Mouse (Mus musculus): ENCODE measurements around the gene Alpk3. TPM values are rescaled to one million over a fixed set of nuclear protein-coding genes. Genes with fewer than 3 reads are reported as not detected.
A peak's percentile ranks its signal among the peaks of the same experiment; 100 is the strongest.

Gene Alpk3
- polyA plus RNA-seq, 1 experiment from 2014 or later: 0.33 TPM

DNA sequence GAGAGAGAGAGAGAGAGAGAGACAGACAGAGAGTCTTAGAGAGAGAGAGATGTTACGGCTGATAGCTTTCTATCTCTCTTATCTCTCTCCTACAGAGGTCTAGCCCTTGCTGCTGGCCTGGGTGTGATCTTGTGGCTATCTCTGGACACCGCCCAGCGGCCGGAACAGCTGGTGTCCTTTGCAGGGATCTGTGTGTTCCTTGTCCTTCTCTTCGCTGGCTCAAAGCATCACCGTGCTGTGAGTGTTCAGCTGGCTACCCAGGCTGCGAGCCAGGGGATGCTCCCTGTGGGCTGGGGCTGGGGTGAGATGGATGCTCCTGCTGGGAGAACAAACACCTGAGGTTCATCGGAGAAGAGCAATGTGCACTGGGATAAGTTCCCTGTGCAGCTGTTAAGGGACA, 67.4 kb downstream of the Alpk3 start:
- ATAC-seq (replicated peaks; ENCODE audit: low FRiP score) (peak; percentile 80), DNase-seq (ENCODE audit: low spot score) (no peak)
- no peak overlapping the region for H3K4me3 ChIP-seq (ENCODE audit: low read depth, low read length)
- H3K27ac ChIP-seq (ENCODE audit: low read depth, low read length): 0 out of 2 replicates have a peak overlapping the region, but pooled peaks have one; percentile 22
- 54% methylated on average over 8 of the region's 8 CpGs for WGBS
- H3K9me3 ChIP-seq (ENCODE audit: control insufficient read depth, low read length): no peaks in the 10 kb centered on the region
- no peaks in the 10 kb centered on the region for H3K36me3 ChIP-seq (ENCODE audit: control insufficient read depth, insufficient read depth, low read length)
- peak overlapping the region; percentile 31 for H3K4me2 ChIP-seq
- peaks cover 21% of the 10 kb centered on the region for H3K4me1 ChIP-seq (replicated peaks; ENCODE audit: control insufficient read depth, insufficient read depth, low read length)
- H3K9ac ChIP-seq (ENCODE audit: low read depth, low read length): no peak overlapping the region
- no peaks in the 10 kb centered on the region for H3K27me3 ChIP-seq (replicated peaks; ENCODE audit: control insufficient read depth, insufficient read depth, low read length)

- Histone ChIP-seq H3K36me3 (ENCODE audit: control insufficient read depth, insufficient read depth, low read length) (no peaks in the 10 kb centered on the region), H3K4me1 (replicated peaks; ENCODE audit: control insufficient read depth, insufficient read depth, low read length) (peaks cover 21% of the 10 kb centered on the region), H3K9ac (ENCODE audit: low read depth, low read length) (no peak overlapping the region), H3K9me3 (ENCODE audit: control insufficient read depth, low read length) (no peaks in the 10 kb centered on the region), H3K27ac (ENCODE audit: low read depth, low read length) (0 out of 2 replicates have a peak overlapping the region, but pooled peaks have one; percentile 22), H3K4me2 (peak overlapping the region; percentile 31), H3K4me3 (ENCODE audit: low read depth, low read length) (no peak overlapping the region), H3K27me3 (replicated peaks; ENCODE audit: control insufficient read depth, insufficient read depth, low read length) (no peaks in the 10 kb centered on the region)
- DNase-seq (ENCODE audit: low spot score) (no peak), ATAC-seq (replicated peaks; ENCODE audit: low FRiP score) (no peak)
- WGBS: 72% methylated on average over 10 of the region's 10 CpGs
Observed at GRCm38 (mm10) chr7:81125215-81126175, 68.1 kb downstream of the Alpk3 start.

DNA sequence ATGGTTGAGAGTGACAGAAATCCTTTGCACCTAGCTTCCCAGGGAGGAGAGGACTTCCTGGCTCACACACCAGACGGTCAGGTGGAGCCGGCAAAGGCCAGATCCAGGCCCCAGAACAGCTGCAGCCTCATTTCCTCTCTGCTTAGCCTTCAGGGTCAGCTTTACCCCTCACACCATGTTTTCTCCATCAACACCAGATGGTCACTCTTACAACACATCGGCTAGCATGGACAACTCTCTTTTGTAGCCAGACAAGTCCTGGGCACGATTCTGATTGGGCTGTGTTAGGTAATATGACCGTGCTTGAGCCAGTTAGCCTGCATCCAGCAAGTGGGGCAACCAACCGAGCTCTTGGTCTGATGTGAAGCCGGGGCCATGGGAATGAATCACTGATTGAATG, 74.5 kb downstream of the Alpk3 start:
- Histone ChIP-seq H3K9me3 (ENCODE audit: control insufficient read depth, low read length) (no peaks in the 10 kb centered on the region), H3K4me2 (no peak overlapping the region), H3K4me3 (ENCODE audit: low read depth, low read length) (no peak overlapping the region), H3K27ac (ENCODE audit: low read depth, low read length) (no peak overlapping the region), H3K36me3 (ENCODE audit: control insufficient read depth, insufficient read depth, low read length) (no peaks in the 10 kb centered on the region), H3K4me1 (replicated peaks; ENCODE audit: control insufficient read depth, insufficient read depth, low read length) (peaks cover 6% of the 10 kb centered on the region; the same call in 1 of the 2 replicates), H3K9ac (ENCODE audit: low read depth, low read length) (no peak overlapping the region), H3K27me3 (replicated peaks; ENCODE audit: control insufficient read depth, insufficient read depth, low read length) (no peaks in the 10 kb centered on the region)
- DNase-seq (ENCODE audit: low spot score): no peak
- 75% methylated on average over 7 of the region's 7 CpGs for WGBS
- ATAC-seq (replicated peaks; ENCODE audit: low FRiP score): no peak

- Histone ChIP-seq H3K9me3 (ENCODE audit: control insufficient read depth, low read length) (no peaks in the 10 kb centered on the region), H3K27me3 (replicated peaks; ENCODE audit: control insufficient read depth, insufficient read depth, low read length) (no peaks in the 10 kb centered on the region), H3K4me3 (ENCODE audit: low read depth, low read length) (no peak overlapping the region), H3K9ac (ENCODE audit: low read depth, low read length) (no peak overlapping the region), H3K4me1 (replicated peaks; ENCODE audit: control insufficient read depth, insufficient read depth, low read length) (peaks cover 6% of the 10 kb centered on the region; the same call in 1 of the 2 replicates), H3K36me3 (ENCODE audit: control insufficient read depth, insufficient read depth, low read length) (no peaks in the 10 kb centered on the region), H3K27ac (ENCODE audit: low read depth, low read length) (no peak overlapping the region), H3K4me2 (no peak overlapping the region)
- DNase-seq (ENCODE audit: low spot score): no peak
- ATAC-seq (replicated peaks; ENCODE audit: low FRiP score): no peak
- 37% methylated on average over 2 of the region's 2 CpGs for WGBS
Observed at GRCm38 (mm10) chr7:81132851-81133279, 75.5 kb downstream of the Alpk3 start.

DNA sequence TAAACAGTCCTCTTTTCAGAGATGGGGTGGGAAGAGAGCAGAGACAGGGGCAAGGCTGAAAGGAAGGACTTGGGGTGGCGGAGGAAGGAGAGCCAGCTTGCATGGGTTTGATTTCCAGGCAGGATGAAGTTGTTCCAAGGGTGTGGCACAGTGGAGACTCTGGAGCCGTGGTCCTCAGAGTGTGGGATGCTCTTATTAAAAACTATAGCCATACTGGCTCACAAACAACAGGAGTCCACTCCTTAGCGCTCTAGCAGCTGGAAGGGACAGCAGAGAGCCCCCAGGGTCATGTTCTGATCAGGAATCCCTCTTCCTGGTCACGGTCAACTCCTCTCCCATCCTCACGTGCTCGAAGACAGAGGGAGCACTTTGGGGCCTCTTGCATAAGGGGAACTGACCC, 76.0 kb downstream of the Alpk3 start:
- Histone ChIP-seq H3K4me1 (replicated peaks; ENCODE audit: control insufficient read depth, insufficient read depth, low read length) (peaks cover 6% of the 10 kb centered on the region; the same call in 1 of the 2 replicates), H3K27ac (ENCODE audit: low read depth, low read length) (no peak overlapping the region), H3K4me2 (no peak overlapping the region), H3K9me3 (ENCODE audit: control insufficient read depth, low read length) (no peaks in the 10 kb centered on the region), H3K9ac (ENCODE audit: low read depth, low read length) (no peak overlapping the region), H3K27me3 (replicated peaks; ENCODE audit: control insufficient read depth, insufficient read depth, low read length) (no peaks in the 10 kb centered on the region), H3K36me3 (ENCODE audit: control insufficient read depth, insufficient read depth, low read length) (no peaks in the 10 kb centered on the region), H3K4me3 (ENCODE audit: low read depth, low read length) (no peak overlapping the region)
- no peak for ATAC-seq (replicated peaks; ENCODE audit: low FRiP score)
- 76% methylated on average over 6 of the region's 6 CpGs for WGBS
- DNase-seq (ENCODE audit: low spot score): no peak

DNA sequence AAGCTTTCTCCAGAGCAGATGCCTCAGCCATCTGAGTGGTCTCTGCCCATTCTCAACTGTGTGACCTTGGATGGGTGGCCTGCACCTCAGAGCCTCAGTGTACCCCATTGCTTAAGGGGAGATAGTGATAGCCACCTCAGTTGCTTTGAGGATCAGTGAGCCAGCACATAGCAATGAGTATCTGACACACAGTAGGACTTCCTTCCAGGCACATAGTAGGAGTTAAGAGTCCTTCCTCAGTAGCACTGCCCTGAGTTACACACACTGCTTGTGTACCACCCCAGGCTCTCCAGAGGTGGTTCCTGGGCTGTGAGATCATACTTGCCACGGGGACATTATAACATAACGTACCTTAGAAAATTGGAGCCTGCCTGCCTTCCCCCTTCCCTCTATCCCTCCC, 76.5 kb downstream of the Alpk3 start:
- DNase-seq (ENCODE audit: low spot score) (no peak), ATAC-seq (replicated peaks; ENCODE audit: low FRiP score) (no peak)
- H3K36me3 ChIP-seq (ENCODE audit: control insufficient read depth, insufficient read depth, low read length): no peaks in the 10 kb centered on the region
- no peak overlapping the region for H3K9ac ChIP-seq (ENCODE audit: low read depth, low read length)
- no peaks in the 10 kb centered on the region for H3K27me3 ChIP-seq (replicated peaks; ENCODE audit: control insufficient read depth, insufficient read depth, low read length)
- H3K4me1 ChIP-seq (replicated peaks; ENCODE audit: control insufficient read depth, insufficient read depth, low read length): peaks cover 6% of the 10 kb centered on the region; the same call in 1 of the 2 replicates
- no peaks in the 10 kb centered on the region for H3K9me3 ChIP-seq (ENCODE audit: control insufficient read depth, low read length)
- no peak overlapping the region for H3K4me3 ChIP-seq (ENCODE audit: low read depth, low read length)
- no peak overlapping the region for H3K27ac ChIP-seq (ENCODE audit: low read depth, low read length)
- H3K4me2 ChIP-seq: no peak overlapping the region
- WGBS: 63% methylated on average over 2 of the region's 2 CpGs

DNA sequence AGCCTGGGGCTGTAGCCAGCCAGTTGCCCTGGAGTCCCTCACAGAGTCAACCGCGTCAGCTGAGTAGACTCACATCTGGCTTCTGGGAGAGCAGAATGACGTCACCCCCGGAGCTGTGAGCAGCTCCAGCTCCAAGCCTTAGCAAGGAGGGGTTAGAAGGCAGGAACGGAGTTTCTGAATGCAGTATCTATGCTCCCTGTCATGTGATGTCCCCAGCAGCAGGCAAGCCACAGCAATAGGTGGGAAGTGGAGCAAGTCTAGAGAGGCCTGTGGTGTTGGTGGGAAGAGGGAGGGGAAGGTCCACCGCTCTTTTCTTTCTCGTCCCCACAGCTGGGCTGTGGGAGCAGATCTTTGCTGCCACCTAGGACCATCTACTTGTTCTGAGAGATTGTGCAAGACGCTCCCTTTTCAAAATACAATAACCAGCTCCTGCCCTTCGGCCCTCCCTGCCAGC, 77.2 kb downstream of the Alpk3 start:
- Histone ChIP-seq H3K9ac (ENCODE audit: low read depth, low read length) (no peak overlapping the region), H3K27me3 (replicated peaks; ENCODE audit: control insufficient read depth, insufficient read depth, low read length) (no peaks in the 10 kb centered on the region), H3K4me3 (ENCODE audit: low read depth, low read length) (no peak overlapping the region), H3K36me3 (ENCODE audit: control insufficient read depth, insufficient read depth, low read length) (no peaks in the 10 kb centered on the region), H3K4me2 (peak overlapping the region; percentile 41), H3K4me1 (replicated peaks; ENCODE audit: control insufficient read depth, insufficient read depth, low read length) (peaks cover 6% of the 10 kb centered on the region; the same call in 1 of the 2 replicates), H3K9me3 (ENCODE audit: control insufficient read depth, low read length) (no peaks in the 10 kb centered on the region), H3K27ac (ENCODE audit: low read depth, low read length) (no peak overlapping the region)
- ATAC-seq (replicated peaks; ENCODE audit: low FRiP score) (peak; percentile 63), DNase-seq (ENCODE audit: low spot score) (peak; percentile 54)
- WGBS: 21% methylated on average over 9 of the region's 9 CpGs

GRCm38 (mm10) chr7:81137292-81137691, 79.9 kb downstream of the Alpk3 start:
- Histone ChIP-seq H3K9me3 (ENCODE audit: control insufficient read depth, low read length) (no peaks in the 10 kb centered on the region), H3K27ac (ENCODE audit: low read depth, low read length) (no peak overlapping the region), H3K36me3 (ENCODE audit: control insufficient read depth, insufficient read depth, low read length) (no peaks in the 10 kb centered on the region), H3K9ac (ENCODE audit: low read depth, low read length) (no peak overlapping the region), H3K27me3 (replicated peaks; ENCODE audit: control insufficient read depth, insufficient read depth, low read length) (no peaks in the 10 kb centered on the region), H3K4me2 (no peak overlapping the region), H3K4me3 (ENCODE audit: low read depth, low read length) (no peak overlapping the region), H3K4me1 (replicated peaks; ENCODE audit: control insufficient read depth, insufficient read depth, low read length) (peaks cover 6% of the 10 kb centered on the region; the same call in 1 of the 2 replicates)
- no peak for ATAC-seq (replicated peaks; ENCODE audit: low FRiP score)
- WGBS: 80% methylated on average over 5 of the region's 5 CpGs
- DNase-seq (ENCODE audit: low spot score): no peak

Measured in liver, embryonic 11.5 days (tissue).